Mouse (Mus musculus) limb, embryonic 14.5 days (tissue): ENCODE measurements around the gene Grip1. TPM values are rescaled to one million over a fixed set of nuclear protein-coding genes. Genes with fewer than 3 reads are reported as not detected.

Source experiments
- ATAC-seq: fragments of 200-750 bp; cut with Nextera tagmentation; 2 replicates; pipeline ENCODE4 v1.8.0; 2017; ENCODE audit warnings: low read depth, moderate number of reproducible peaks, moderate TSS enrichment; ENCODE audit not compliant: low FRiP score
- DNase-seq: peaks from one replicate; pipeline ENCODE4 v3.0.0-alpha.2; 2015; ENCODE audit warnings: low spot score
- H3K27ac ChIP-seq: fragments of 300-500 bp; sonication (generic); replicated peaks from 2 replicates; pipeline ENCODE4 v1.5.1; 2014; ENCODE audit warnings: low read depth, mild to moderate bottlenecking, low read length, moderate library complexity, mixed read lengths
- H3K27me3 ChIP-seq: fragments of 300-500 bp; sonication (generic); 2 replicates; pipeline ENCODE4 v1.6.1; 2014; ENCODE audit warnings: low read length, mixed read lengths; ENCODE audit not compliant: control insufficient read depth, insufficient read depth
- H3K36me3 ChIP-seq: fragments of 300-500 bp; sonication (generic); 2 replicates; pipeline ENCODE4 v1.6.1; 2014; ENCODE audit warnings: mild to moderate bottlenecking, low read length, moderate library complexity, mixed read lengths; ENCODE audit not compliant: control insufficient read depth, insufficient read depth
- H3K4me1 ChIP-seq: fragments of 300-500 bp; sonication (generic); 2 replicates; pipeline ENCODE4 v1.6.1; 2014; ENCODE audit warnings: antibody characterized with exemption, low read length, mixed read lengths; ENCODE audit not compliant: control insufficient read depth, insufficient read depth
- H3K4me2 ChIP-seq: fragments of 300-500 bp; sonication (generic); replicated peaks from 2 replicates; pipeline ENCODE4 v1.6.1; 2014; ENCODE audit warnings: low read depth, mild to moderate bottlenecking, low read length, moderate library complexity; ENCODE audit not compliant: severe bottlenecking
- H3K4me3 ChIP-seq: fragments of 300-500 bp; sonication (generic); replicated peaks from 2 replicates; pipeline ENCODE4 v1.5.1; 2014; ENCODE audit warnings: low read length
- H3K9ac ChIP-seq: fragments of 300-500 bp; sonication (generic); 2 replicates; pipeline ENCODE4 v1.6.1; 2014; ENCODE audit warnings: mild to moderate bottlenecking, low read depth, low read length, moderate library complexity; ENCODE audit not compliant: severe bottlenecking
- H3K9me3 ChIP-seq: fragments of 300-500 bp; sonication (generic); 2 replicates; pipeline ENCODE4 v1.6.1; 2016; ENCODE audit warnings: low read length; ENCODE audit not compliant: control insufficient read depth
- POLR2A ChIP-seq: fragments of 200-500 bp; IDR thresholded peaks from 2 replicates; pipeline ENCODE4 v1.8.0; 2012; ENCODE audit warnings: inconsistent platforms, mild to moderate bottlenecking, moderate library complexity, borderline replicate concordance; ENCODE audit not compliant: insufficient read depth, insufficient read length; ENCODE audit errors: extremely low read depth
- WGBS: fragments of 180-500 bp; shearing (Covaris S2); extraction: QIAGEN DNeasy Blood & Tissue Kit; methylation state at CpG from one replicate; pipeline ENCODE4 v1.1.7; 2014; 5-methylcytosine and 5-hydroxymethylcytosine counted together
- polyA plus RNA-seq, 2 experiments: library from polyadenylated mRNA; depleted of rRNA in 1 of 2; stranded (reverse) in 1 of 2; unstranded in 1 of 2; fragments of >200 nt; fragmentation: Nextera tagmentation in 1 of 2; extraction: Ambion mirVana in 1 of 2; gene quantifications; 2 replicates each; pipeline versions ENCODE4 v1.2.1 to v1.2.3; 2012 to 2014

Grip1 gene
- polyA plus RNA-seq, 2 experiments, result 5.9 to 7.6 TPM

DNA sequence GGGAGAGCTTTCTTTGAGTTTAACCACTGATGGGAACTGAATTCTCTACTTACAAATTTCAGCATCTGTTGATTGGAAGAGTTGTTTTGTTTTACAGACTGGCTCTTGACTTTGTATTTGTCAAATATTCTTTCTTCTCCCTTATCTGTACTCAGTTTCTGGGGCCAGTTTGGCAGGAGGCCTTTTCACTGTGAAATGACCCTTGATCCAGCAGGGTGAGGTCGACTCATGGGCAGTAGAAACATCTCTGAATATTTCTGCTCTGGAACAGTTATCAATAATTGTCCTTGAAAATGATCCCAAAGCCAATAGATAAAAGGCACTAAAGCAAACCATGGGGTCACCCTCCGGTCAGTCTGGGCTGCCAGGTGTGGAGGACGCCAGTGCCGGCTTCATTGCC, 88.0 kb downstream of the Grip1 start:
- no peaks in the 10 kb centered on the region for H3K9me3 ChIP-seq
- no peaks in the 10 kb centered on the region for H3K27me3 ChIP-seq
- no peaks in the 10 kb centered on the region for H3K4me1 ChIP-seq
- DNase-seq, result no peak
- no peak for ATAC-seq
- WGBS, result 89% methylated on average over 4 of the region's 4 CpGs
- no peak overlapping the region for H3K27ac ChIP-seq
- H3K36me3 ChIP-seq, result no peaks in the 10 kb centered on the region
- no peak overlapping the region for H3K4me2 ChIP-seq
- no peak overlapping the region for H3K9ac ChIP-seq
- no peak overlapping the region for H3K4me3 ChIP-seq
- TF ChIP-seq POLR2A, result no peak

DNA sequence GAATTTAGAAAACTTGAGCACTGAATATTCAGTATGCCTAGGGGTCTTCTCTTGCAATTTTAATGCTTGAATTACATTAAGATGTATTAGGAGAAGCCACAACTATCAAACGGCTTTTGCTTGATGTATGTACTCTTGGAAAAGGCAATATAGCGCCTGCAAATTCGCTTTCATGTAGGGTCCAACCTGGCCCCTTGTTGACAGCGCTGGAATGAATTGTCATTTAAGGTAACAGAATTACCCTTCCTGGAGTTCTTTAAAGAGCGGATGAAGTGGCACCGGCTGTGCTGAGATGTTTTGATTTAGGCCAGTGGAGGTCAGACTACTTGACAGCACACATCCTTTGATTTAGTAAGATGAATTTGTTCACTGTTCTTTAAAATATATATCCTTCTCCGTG, 90.1 kb downstream of the Grip1 start:
- ATAC-seq (no peak), DNase-seq (no peak)
- no peaks in the 10 kb centered on the region for H3K36me3 ChIP-seq
- H3K4me1 ChIP-seq, result no peaks in the 10 kb centered on the region
- H3K27ac ChIP-seq, result no peak overlapping the region
- H3K4me2 ChIP-seq, result no peak overlapping the region
- H3K27me3 ChIP-seq, result no peaks in the 10 kb centered on the region
- WGBS, result 53% methylated on average over 7 of the region's 7 CpGs
- no peak overlapping the region for H3K9ac ChIP-seq
- H3K9me3 ChIP-seq, result no peaks in the 10 kb centered on the region
- H3K4me3 ChIP-seq, result no peak overlapping the region
- TF ChIP-seq POLR2A, result no peak

DNA sequence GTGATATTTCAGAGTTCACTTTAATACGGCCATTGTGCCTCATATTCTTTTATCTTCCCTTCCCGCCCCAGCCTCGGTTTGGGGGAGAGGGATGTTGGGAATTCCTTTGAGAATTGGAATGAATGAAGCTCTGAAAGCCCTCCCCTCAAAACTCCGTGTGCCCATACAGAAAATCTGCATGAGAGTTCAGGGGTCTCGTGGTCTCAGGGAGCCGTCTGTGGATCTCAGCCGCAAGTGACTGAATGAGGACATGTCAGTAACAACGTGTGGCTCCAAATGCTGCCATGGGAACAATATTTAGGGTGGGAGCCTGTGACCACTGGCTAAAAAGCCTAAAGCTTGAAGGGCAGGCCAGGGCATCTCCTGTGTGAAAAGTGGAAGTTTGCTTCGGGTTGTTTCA, 91.1 kb downstream of the Grip1 start:
- TF ChIP-seq POLR2A, result no peak
- H3K9ac ChIP-seq, result no peak overlapping the region
- no peak for DNase-seq
- no peak for ATAC-seq
- H3K27me3 ChIP-seq, result no peaks in the 10 kb centered on the region
- no peak overlapping the region for H3K4me2 ChIP-seq
- H3K4me3 ChIP-seq, result no peak overlapping the region
- H3K27ac ChIP-seq, result no peak overlapping the region
- H3K4me1 ChIP-seq, result no peaks in the 10 kb centered on the region
- H3K36me3 ChIP-seq, result no peaks in the 10 kb centered on the region
- WGBS, result 63% methylated on average over 9 of the region's 9 CpGs
- H3K9me3 ChIP-seq, result no peaks in the 10 kb centered on the region

DNA sequence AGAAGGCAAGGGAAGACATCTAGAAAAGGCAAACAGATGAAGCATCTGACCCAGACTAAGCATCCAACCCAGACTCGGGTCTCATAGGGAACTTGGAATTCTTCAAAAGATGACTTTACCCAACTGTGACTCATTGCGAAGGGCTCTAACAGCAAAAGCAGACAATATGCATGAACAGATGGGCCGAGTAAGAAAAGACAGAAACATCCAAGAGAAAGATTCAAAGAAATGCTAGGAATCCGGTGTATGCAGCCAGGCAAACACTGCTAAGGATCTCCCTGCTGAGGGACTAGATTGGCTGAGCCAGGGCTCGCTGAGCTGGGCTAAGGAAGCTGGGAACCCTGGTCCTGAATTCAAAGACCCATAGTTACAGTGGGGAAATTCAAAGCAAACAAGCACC, 94.2 kb downstream of the Grip1 start:
- Histone ChIP-seq H3K27ac (no peak overlapping the region), H3K27me3 (no peaks in the 10 kb centered on the region), H3K9ac (no peak overlapping the region), H3K4me2 (no peak overlapping the region), H3K36me3 (no peaks in the 10 kb centered on the region), H3K4me1 (no peaks in the 10 kb centered on the region), H3K4me3 (no peak overlapping the region), H3K9me3 (no peaks in the 10 kb centered on the region)
- DNase-seq (no peak), ATAC-seq (no peak)
- WGBS, result 80% methylated on average over 5 of the region's 5 CpGs
- no peak for TF ChIP-seq POLR2A

DNA sequence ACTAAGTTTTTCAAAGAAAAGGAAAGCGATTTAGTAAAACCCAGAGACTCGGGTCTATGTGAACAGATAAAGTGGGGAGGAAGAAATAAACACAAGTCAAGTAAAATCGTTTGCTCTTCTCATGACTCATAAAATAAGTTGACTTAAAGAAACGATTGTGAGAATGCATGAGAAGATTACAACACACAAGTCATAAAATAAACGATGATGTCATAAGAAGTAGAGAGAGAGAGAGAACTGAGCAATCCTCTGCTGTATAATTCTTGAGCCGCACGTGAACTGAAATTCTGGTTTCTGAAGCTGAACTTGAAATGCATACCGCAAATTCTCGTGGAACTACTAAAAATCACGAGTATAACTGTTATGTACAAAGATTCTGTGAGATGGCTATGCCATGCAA, 95.1 kb downstream of the Grip1 start:
- no peaks in the 10 kb centered on the region for H3K4me1 ChIP-seq
- no peak overlapping the region for H3K4me3 ChIP-seq
- no peak for TF ChIP-seq POLR2A
- no peaks in the 10 kb centered on the region for H3K9me3 ChIP-seq
- ATAC-seq (no peak), DNase-seq (no peak)
- H3K9ac ChIP-seq, result no peak overlapping the region
- no peaks in the 10 kb centered on the region for H3K36me3 ChIP-seq
- WGBS, result 82% methylated on average over 10 of the region's 10 CpGs
- H3K27me3 ChIP-seq, result no peaks in the 10 kb centered on the region
- no peak overlapping the region for H3K4me2 ChIP-seq
- no peak overlapping the region for H3K27ac ChIP-seq

DNA sequence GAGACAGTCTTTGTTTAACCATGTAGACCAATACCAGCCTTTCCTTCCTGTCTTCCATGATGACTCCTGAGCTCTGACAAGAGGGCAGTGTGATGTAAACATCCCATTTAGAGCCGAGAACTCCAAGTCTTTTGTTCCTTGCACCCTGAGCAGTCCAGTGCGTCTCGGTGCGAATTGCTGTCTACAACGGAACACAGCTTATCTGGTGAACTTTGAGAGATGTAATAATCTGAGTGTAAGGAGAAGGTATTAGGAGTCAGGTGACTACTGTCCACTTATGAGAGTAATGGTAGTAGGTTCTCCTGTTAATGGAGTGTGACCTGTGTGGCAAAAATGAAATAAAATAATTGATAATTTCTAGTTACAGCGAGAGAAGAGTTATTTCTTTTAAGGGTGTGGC, 97.0 kb downstream of the Grip1 start:
- no peak for DNase-seq
- no peaks in the 10 kb centered on the region for H3K9me3 ChIP-seq
- TF ChIP-seq POLR2A, result no peak
- no peak for ATAC-seq
- no peak overlapping the region for H3K9ac ChIP-seq
- no peaks in the 10 kb centered on the region for H3K27me3 ChIP-seq
- H3K4me2 ChIP-seq, result no peak overlapping the region
- H3K4me3 ChIP-seq, result no peak overlapping the region
- no peaks in the 10 kb centered on the region for H3K4me1 ChIP-seq
- 89% methylated on average over 6 of the region's 6 CpGs for WGBS
- H3K36me3 ChIP-seq, result no peaks in the 10 kb centered on the region
- H3K27ac ChIP-seq, result no peak overlapping the region
